Mouse (Mus musculus): ENCODE results near the gene Pdzd4. TPM values are rescaled to one million over a fixed set of nuclear protein-coding genes. Genes with fewer than 3 reads are reported as not detected.

Pdzd4 gene
- 0.04 and 0.06 TPM in 2 replicates for polyA plus RNA-seq (2015; fragmentation: Nextera tagmentation; extraction: Ambion mirVana)

DNA sequence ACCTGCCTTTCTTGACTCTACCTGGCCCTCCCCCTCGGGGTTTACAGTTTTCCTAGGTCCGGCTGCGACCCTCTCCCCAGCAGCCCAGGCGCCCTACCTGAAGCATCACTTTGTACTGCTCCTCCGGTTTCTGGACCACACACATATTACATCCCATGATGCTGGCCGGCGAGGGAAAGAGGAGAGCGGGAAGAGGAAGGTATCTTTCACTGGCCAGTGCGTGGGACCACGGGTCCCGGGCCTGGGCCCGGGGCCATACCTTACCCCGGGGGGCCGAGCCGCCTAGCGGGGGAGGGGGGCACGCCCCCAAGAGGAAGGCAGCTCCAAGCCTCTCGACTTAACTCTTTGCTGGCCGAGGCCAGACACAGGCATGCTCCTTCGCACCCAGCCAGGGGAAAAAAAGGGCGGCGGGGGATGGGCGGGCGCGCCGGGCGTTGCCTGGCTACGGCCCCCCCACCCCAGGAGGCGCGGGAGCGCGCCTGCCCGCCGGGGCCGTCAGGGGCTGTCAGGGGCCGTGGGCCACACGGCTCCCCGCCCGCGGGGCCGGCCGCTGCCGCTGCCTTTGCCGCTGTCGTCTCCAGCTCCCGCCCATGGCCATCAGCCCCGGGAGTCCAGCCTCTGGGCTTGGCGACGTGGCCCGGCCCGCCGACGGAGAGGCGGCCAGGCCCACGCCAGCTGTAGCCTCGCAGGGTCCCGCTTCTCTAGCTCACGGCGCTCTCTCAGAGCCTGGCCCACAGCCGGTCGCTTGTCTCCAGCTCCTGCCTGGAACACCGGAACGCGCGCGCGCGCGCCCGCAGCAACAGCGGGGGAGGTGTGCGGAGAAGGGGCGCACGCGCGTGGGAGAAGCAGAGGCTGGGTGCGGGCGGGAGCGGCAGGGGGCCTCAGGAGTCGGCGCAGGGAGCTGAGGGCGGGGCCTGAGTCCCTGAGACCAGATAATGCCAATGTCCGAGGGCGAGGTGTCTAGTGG lies at the start of gene Pdzd4:
TSS of gene Pdzd4 (minus strand) at position 785 of the 967 bp plus-strand sequence.
- peaks cover 24% of the 10 kb centered on the region for H3K27me3 ChIP-seq (ENCODE audit: insufficient read depth, low read length)
- ATAC-seq (peak; percentile 21; the same call in 1 of the 2 replicates), DNase-seq (peak; percentile 31)
- WGBS (ENCODE audit: insufficient replicate concordance) = 14% methylated on average over 61 of the region's 84 CpGs
- H3K4me1 ChIP-seq (ENCODE audit: insufficient read depth) = 0 out of 2 replicates have a peak, but pooled peaks cover 3% of the 10 kb centered on the region
- peak within 1 kb of the TSS; percentile 44; the same call in 1 of the 2 replicates for H3K9ac ChIP-seq (replicated peaks)
- peak within 1 kb of the TSS; percentile 52 for H3K4me3 ChIP-seq (ENCODE audit: low read depth, low read length)
- peak within 1 kb of the TSS; percentile 74 for H3K4me2 ChIP-seq (ENCODE audit: low read depth, low read length)
- TF ChIP-seq EP300 (IDR thresholded peaks at IDR 0.05; ENCODE audit: low read depth) (no peak), CTCF (IDR thresholded peaks at IDR 0.05; ENCODE audit: low read depth) (no peak)
- no peak within 1 kb of the TSS for H3K27ac ChIP-seq (ENCODE audit: low read depth)
- no peaks in the 10 kb centered on the region for H3K36me3 ChIP-seq (replicated peaks; ENCODE audit: insufficient read depth, low read length)
- H3K9me3 ChIP-seq (ENCODE audit: low read length) = no peaks in the 10 kb centered on the region

DNA sequence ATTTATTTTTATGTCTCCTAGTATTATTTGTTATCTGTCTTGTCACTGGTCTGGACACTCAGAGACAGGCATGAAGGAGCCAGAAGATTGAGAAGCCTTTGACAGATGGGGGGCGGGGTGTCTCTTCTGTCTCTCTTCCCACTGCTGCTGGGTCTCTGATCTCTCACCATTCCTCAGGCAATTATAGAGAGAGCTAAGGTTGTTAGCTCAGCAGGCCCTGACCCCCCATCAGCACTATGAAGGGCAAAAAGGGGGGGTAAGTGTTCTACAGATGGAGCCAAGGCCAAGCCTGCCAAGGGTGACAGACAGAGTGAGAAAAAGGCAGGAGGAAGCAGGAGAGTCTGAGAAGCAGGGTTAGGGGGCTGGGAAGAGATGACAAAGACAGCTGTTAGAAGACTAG lies 47.2 kb upstream of the Pdzd4 start:
- no peaks in the 10 kb centered on the region for H3K36me3 ChIP-seq (replicated peaks; ENCODE audit: insufficient read depth, low read length)
- DNase-seq (no peak), ATAC-seq (no peak)
- TF ChIP-seq CTCF (IDR thresholded peaks at IDR 0.05; ENCODE audit: low read depth) = no peak
- no peak for TF ChIP-seq EP300 (IDR thresholded peaks at IDR 0.05; ENCODE audit: low read depth)
- H3K4me3 ChIP-seq (ENCODE audit: low read depth, low read length) = no peak overlapping the region
- H3K9ac ChIP-seq (replicated peaks) = no peak overlapping the region
- WGBS (ENCODE audit: insufficient replicate concordance) = 41% methylated on average over 1 of the region's 1 CpGs
- H3K27me3 ChIP-seq (ENCODE audit: insufficient read depth, low read length) = peaks cover 4% of the 10 kb centered on the region; the same call in 1 of the 2 replicates
- no peaks in the 10 kb centered on the region for H3K4me1 ChIP-seq (ENCODE audit: insufficient read depth)
- no peak overlapping the region for H3K27ac ChIP-seq (ENCODE audit: low read depth)
- no peak overlapping the region for H3K4me2 ChIP-seq (ENCODE audit: low read depth, low read length)
- H3K9me3 ChIP-seq (ENCODE audit: low read length) = no peaks in the 10 kb centered on the region

DNA sequence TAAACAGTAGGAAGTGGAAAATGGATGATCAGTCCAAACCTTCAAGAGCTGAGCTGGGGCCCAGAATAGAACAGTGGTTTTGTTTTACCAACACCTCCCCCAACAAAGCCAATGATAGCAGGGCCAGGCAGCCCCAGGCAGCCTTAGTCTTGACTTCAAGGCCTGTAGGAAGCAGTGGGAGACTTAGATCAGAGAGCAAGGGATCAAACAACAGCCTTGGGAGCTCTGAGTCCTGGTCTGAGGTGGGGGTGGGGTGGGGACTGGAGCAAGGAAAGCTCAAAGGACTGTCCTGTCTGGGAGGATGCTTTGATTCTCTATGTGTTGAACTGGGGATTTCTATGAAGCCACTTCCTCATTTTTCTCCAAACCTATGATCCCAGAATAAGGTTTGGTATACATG lies 46.7 kb upstream of the Pdzd4 start:
- no peaks in the 10 kb centered on the region for H3K36me3 ChIP-seq (replicated peaks; ENCODE audit: insufficient read depth, low read length)
- TF ChIP-seq EP300 (IDR thresholded peaks at IDR 0.05; ENCODE audit: low read depth) (no peak), CTCF (IDR thresholded peaks at IDR 0.05; ENCODE audit: low read depth) (no peak)
- ATAC-seq (no peak), DNase-seq (no peak)
- no peaks in the 10 kb centered on the region for H3K4me1 ChIP-seq (ENCODE audit: insufficient read depth)
- no peak overlapping the region for H3K4me3 ChIP-seq (ENCODE audit: low read depth, low read length)
- no peak overlapping the region for H3K4me2 ChIP-seq (ENCODE audit: low read depth, low read length)
- no peak overlapping the region for H3K27ac ChIP-seq (ENCODE audit: low read depth)
- no peak overlapping the region for H3K9ac ChIP-seq (replicated peaks)
- no peaks in the 10 kb centered on the region for H3K9me3 ChIP-seq (ENCODE audit: low read length)
- H3K27me3 ChIP-seq (ENCODE audit: insufficient read depth, low read length) = peaks cover 1% of the 10 kb centered on the region; the same call in 1 of the 2 replicates

DNA sequence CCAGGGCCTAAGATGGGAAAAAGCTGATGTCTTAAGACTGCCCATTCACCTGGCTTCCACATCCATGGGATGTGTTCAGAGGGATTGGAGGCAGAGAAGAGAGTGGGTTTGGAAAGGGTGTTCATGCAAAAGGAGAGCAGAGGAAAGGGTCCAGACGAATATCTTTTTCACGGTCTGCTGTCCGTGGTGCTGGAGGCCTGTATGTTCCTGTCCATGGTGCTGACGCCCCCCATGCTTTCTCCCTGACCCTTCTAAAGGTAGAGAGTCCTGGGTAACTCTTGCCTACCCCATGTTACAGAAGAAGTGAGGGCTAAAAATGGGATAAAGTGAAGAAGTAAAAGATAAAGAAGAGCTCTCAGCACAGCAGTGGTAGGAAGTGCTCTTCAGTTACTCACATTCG lies 44.6 kb upstream of the Pdzd4 start:
- H3K9me3 ChIP-seq (ENCODE audit: low read length) = no peaks in the 10 kb centered on the region
- no peaks in the 10 kb centered on the region for H3K27me3 ChIP-seq (ENCODE audit: insufficient read depth, low read length)
- no peak overlapping the region for H3K4me2 ChIP-seq (ENCODE audit: low read depth, low read length)
- H3K36me3 ChIP-seq (replicated peaks; ENCODE audit: insufficient read depth, low read length) = no peaks in the 10 kb centered on the region
- H3K4me1 ChIP-seq (ENCODE audit: insufficient read depth) = no peaks in the 10 kb centered on the region
- 14% methylated on average over 5 of the region's 5 CpGs for WGBS (ENCODE audit: insufficient replicate concordance)
- TF ChIP-seq EP300 (IDR thresholded peaks at IDR 0.05; ENCODE audit: low read depth) = no peak
- TF ChIP-seq CTCF (IDR thresholded peaks at IDR 0.05; ENCODE audit: low read depth) = no peak
- H3K27ac ChIP-seq (ENCODE audit: low read depth) = no peak overlapping the region
- ATAC-seq (no peak), DNase-seq (peak; percentile 39)
- no peak overlapping the region for H3K4me3 ChIP-seq (ENCODE audit: low read depth, low read length)
- H3K9ac ChIP-seq (replicated peaks) = no peak overlapping the region

DNA sequence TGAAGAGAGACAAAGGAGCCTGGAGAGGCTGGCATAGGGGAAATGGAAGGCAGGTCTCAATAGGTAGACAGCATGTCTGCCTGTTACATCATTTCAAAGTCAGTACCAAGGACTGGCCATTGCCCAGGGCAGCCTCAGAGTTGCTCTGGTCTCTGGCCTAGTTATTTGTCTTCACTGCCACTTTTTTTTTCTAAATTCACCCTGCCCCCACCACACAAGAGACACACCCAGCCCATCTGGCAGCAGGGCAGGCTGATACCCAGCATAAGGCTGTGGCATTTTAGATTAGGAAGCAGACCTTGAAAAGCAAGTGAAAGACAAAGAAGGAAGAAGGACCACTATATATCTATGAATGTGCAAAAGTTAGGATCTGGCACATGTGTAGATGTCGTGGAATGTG lies 43.1 kb upstream of the Pdzd4 start:
- H3K27ac ChIP-seq (ENCODE audit: low read depth) = no peak overlapping the region
- H3K36me3 ChIP-seq (replicated peaks; ENCODE audit: insufficient read depth, low read length) = no peaks in the 10 kb centered on the region
- no peak for DNase-seq
- no peak overlapping the region for H3K4me3 ChIP-seq (ENCODE audit: low read depth, low read length)
- H3K4me2 ChIP-seq (ENCODE audit: low read depth, low read length) = no peak overlapping the region
- H3K9ac ChIP-seq (replicated peaks) = no peak overlapping the region
- H3K9me3 ChIP-seq (ENCODE audit: low read length) = no peaks in the 10 kb centered on the region
- ATAC-seq = peak; percentile 81
- TF ChIP-seq CTCF (IDR thresholded peaks at IDR 0.05; ENCODE audit: low read depth) (no peak), EP300 (IDR thresholded peaks at IDR 0.05; ENCODE audit: low read depth) (peak; percentile 62)
- no peaks in the 10 kb centered on the region for H3K27me3 ChIP-seq (ENCODE audit: insufficient read depth, low read length)
- H3K4me1 ChIP-seq (ENCODE audit: insufficient read depth) = no peaks in the 10 kb centered on the region
- WGBS (ENCODE audit: insufficient replicate concordance) = 39% methylated on average over 1 of the region's 1 CpGs

DNA sequence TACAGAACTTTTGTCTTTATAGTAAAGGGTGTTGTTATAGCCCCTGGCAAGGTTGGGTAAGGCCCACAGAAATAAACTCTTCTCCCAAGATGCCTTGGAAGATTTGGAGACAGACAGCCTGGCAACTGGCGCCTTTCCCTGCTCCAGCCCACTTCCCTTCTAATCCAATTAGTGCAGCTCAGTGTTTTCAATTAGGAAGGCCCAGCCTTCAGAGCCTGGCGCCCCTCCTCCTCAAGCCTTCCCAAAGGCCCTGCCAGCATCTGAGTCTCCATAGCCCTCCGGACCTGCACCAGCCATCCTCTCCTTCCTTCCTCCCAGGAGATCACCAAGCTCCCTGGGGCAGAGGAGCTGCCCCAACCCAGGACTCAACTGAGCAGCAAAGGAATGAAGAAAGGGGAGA lies 42.5 kb upstream of the Pdzd4 start:
- TF ChIP-seq EP300 (IDR thresholded peaks at IDR 0.05; ENCODE audit: low read depth) = no peak
- TF ChIP-seq CTCF (IDR thresholded peaks at IDR 0.05; ENCODE audit: low read depth) = no peak
- Histone ChIP-seq H3K27ac (ENCODE audit: low read depth) (no peak overlapping the region), H3K27me3 (ENCODE audit: insufficient read depth, low read length) (no peaks in the 10 kb centered on the region), H3K9ac (replicated peaks) (no peak overlapping the region), H3K36me3 (replicated peaks; ENCODE audit: insufficient read depth, low read length) (no peaks in the 10 kb centered on the region), H3K4me1 (ENCODE audit: insufficient read depth) (no peaks in the 10 kb centered on the region), H3K9me3 (ENCODE audit: low read length) (no peaks in the 10 kb centered on the region), H3K4me3 (ENCODE audit: low read depth, low read length) (no peak overlapping the region), H3K4me2 (ENCODE audit: low read depth, low read length) (no peak overlapping the region)
- 28% methylated on average over 3 of the region's 3 CpGs for WGBS (ENCODE audit: insufficient replicate concordance)
- ATAC-seq = no peak
- DNase-seq = no peak
